Mouse (Mus musculus): ENCODE results near the gene Hsd17b1.

DNA sequence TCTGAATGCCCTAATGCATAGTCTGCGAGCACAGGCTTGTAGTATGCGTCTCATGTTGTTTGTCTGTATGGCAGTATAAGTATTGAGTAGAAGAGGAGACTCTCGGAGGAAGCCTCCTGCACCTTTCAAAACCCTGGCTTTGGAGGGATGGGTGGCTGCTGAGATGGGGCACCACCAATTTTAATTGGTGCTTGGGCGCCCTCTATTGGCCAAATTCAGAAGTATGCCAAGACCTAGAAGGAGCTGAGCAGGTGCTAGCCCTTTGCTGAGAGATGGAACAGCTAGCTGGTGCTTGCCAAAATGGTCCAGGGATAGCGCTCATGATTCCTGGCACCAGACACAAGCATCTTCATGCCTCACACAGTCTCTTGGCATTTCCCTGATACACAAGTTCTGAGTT lies 20.4 kb upstream of the Hsd17b1 start:
- TF ChIP-seq HCFC1 (IDR thresholded peaks at IDR 0.05; ENCODE audit: borderline replicate concordance, insufficient read depth, low read length), result no peak
- no peak for TF ChIP-seq ZNF384 (IDR thresholded peaks at IDR 0.05; ENCODE audit: low read depth, low read length)
- no peak for TF ChIP-seq MAFK (IDR thresholded peaks at IDR 0.05; ENCODE audit: insufficient read depth, low read depth, low read length)
- TF ChIP-seq ZC3H11A (IDR thresholded peaks at IDR 0.05; ENCODE audit: borderline replicate concordance, low read depth, low read length), result no peak

Data from ES-E14 (cell line).